Mouse (Mus musculus) thymus, postnatal 4 days (tissue): ENCODE data around the gene Ankrd45.
"Not testable (repeated sequence)": the region's sequence is repeated elsewhere in the genome, so short reads cannot be mapped to it uniquely, and the experiment has no call there.

ENCODE experiments used
- DNase-seq: peaks from one replicate; pipeline ENCODE4 v3.0.0; 2021

Gene Ankrd45

GRCm38 (mm10) chr1:161190253-161190910 is 47.9 kb downstream of the Ankrd45 start:
- no peak for DNase-seq

- DNase-seq, result peak; percentile 69
These were observed 53.3 kb downstream of the Ankrd45 start for GRCm38 (mm10) chr1:161195541-161196351.

GRCm38 (mm10) chr1:161196364-161196763 is 53.9 kb downstream of the Ankrd45 start:
- DNase-seq, result not testable (repeated sequence)

GRCm38 (mm10) chr1:161199856-161200255 is 57.4 kb downstream of the Ankrd45 start:
- DNase-seq, result no peak

- DNase-seq, result peak; percentile 63
These were observed 72.0 kb downstream of the Ankrd45 start for GRCm38 (mm10) chr1:161214465-161214864.

GRCm38 (mm10) chr1:161219816-161220215 is 77.3 kb downstream of the Ankrd45 start:
- no peak for DNase-seq
